Mouse (Mus musculus): ENCODE data around the gene Lrrc42. TPM values are rescaled to one million over a fixed set of nuclear protein-coding genes. Genes with fewer than 3 reads are reported as not detected.
A peak's percentile ranks its signal among the peaks of the same experiment; 100 is the strongest.

Lrrc42 gene
- polyA plus RNA-seq, 1 experiment from 2014 or later, result 29.3 TPM

DNA sequence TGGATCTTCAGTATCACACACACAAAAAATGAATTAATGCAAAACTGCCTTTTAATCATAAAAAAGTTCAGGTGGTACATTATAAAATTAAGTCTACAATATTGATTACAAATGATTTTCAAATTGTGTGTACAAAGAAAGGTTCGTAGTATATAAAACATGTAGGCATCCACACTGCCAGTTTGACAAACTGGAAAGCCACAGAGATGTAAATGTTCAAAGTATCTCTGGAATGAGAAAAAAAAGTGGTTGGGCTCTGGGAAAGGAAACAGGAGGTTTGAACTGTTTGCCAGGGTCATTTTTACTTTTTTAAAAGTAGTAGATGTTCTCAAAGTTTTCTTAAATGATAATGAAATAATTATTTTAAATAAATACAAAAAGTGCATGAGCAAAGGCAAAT lies 7.3 kb downstream of the Lrrc42 start:
- H3K4me1 ChIP-seq (replicated peaks; ENCODE audit: control insufficient read depth, insufficient read depth), result 0 out of 2 replicates have a peak, but pooled peaks cover 2% of the 10 kb centered on the region
- no peak overlapping the region for H3K9ac ChIP-seq (ENCODE audit: low read length)
- no peak overlapping the region for H3K4me3 ChIP-seq (ENCODE audit: low read depth, low read length)
- 58% methylated on average over 1 of the region's 1 CpGs for WGBS
- H3K36me3 ChIP-seq (ENCODE audit: control insufficient read depth, insufficient read depth, low read length), result 0 out of 2 replicates have a peak, but pooled peaks cover 2% of the 10 kb centered on the region
- DNase-seq (ENCODE audit: low spot score), result no peak
- no peak overlapping the region for H3K27ac ChIP-seq (replicated peaks)
- no peaks in the 10 kb centered on the region for H3K9me3 ChIP-seq (ENCODE audit: control insufficient read depth, low read length)
- ATAC-seq (ENCODE audit: low FRiP score, low TSS enrichment), result no peak
- no peaks in the 10 kb centered on the region for H3K27me3 ChIP-seq (ENCODE audit: control insufficient read depth, insufficient read depth, low read length)
- TF ChIP-seq CTCF (IDR thresholded peaks at IDR 0.05; ENCODE audit: low read depth) (no peak), EP300 (optimal IDR thresholded peaks at IDR 0.05) (no peak)
- no peak overlapping the region for H3K4me2 ChIP-seq (replicated peaks; ENCODE audit: low read depth)

DNA sequence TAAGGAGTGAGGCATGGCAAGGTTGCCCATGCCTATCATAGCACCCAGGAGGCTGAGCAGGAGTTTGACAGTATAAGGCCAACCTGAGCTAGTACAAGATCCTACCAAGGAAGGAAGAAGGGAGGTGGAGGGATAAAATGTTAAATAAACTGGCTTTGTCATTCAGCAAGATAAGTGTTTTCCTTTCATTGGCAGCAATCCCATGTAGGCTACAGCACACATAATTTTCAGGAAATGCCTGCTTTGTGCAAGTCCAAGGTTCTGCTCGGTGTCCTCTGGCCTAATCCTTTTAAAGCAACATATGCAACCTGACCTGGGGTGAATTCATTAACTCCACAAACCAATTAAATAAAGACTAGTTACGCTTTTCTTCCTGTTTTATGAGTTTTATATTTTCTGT lies 8.0 kb downstream of the Lrrc42 start:
- no peak overlapping the region for H3K4me2 ChIP-seq (replicated peaks; ENCODE audit: low read depth)
- 34% methylated on average over 2 of the region's 2 CpGs for WGBS
- H3K4me1 ChIP-seq (replicated peaks; ENCODE audit: control insufficient read depth, insufficient read depth), result 0 out of 2 replicates have a peak, but pooled peaks cover 2% of the 10 kb centered on the region
- 0 out of 2 replicates have a peak, but pooled peaks cover 2% of the 10 kb centered on the region for H3K36me3 ChIP-seq (ENCODE audit: control insufficient read depth, insufficient read depth, low read length)
- DNase-seq (ENCODE audit: low spot score) (no peak), ATAC-seq (ENCODE audit: low FRiP score, low TSS enrichment) (peak; percentile 68; the same call in 1 of the 2 replicates)
- H3K9ac ChIP-seq (ENCODE audit: low read length), result no peak overlapping the region
- peak overlapping the region; percentile 8; the same call in 1 of the 2 replicates for H3K27ac ChIP-seq (replicated peaks)
- no peaks in the 10 kb centered on the region for H3K9me3 ChIP-seq (ENCODE audit: control insufficient read depth, low read length)
- H3K27me3 ChIP-seq (ENCODE audit: control insufficient read depth, insufficient read depth, low read length), result no peaks in the 10 kb centered on the region
- TF ChIP-seq EP300 (optimal IDR thresholded peaks at IDR 0.05) (no peak), CTCF (IDR thresholded peaks at IDR 0.05; ENCODE audit: low read depth) (no peak)
- no peak overlapping the region for H3K4me3 ChIP-seq (ENCODE audit: low read depth, low read length)

DNA sequence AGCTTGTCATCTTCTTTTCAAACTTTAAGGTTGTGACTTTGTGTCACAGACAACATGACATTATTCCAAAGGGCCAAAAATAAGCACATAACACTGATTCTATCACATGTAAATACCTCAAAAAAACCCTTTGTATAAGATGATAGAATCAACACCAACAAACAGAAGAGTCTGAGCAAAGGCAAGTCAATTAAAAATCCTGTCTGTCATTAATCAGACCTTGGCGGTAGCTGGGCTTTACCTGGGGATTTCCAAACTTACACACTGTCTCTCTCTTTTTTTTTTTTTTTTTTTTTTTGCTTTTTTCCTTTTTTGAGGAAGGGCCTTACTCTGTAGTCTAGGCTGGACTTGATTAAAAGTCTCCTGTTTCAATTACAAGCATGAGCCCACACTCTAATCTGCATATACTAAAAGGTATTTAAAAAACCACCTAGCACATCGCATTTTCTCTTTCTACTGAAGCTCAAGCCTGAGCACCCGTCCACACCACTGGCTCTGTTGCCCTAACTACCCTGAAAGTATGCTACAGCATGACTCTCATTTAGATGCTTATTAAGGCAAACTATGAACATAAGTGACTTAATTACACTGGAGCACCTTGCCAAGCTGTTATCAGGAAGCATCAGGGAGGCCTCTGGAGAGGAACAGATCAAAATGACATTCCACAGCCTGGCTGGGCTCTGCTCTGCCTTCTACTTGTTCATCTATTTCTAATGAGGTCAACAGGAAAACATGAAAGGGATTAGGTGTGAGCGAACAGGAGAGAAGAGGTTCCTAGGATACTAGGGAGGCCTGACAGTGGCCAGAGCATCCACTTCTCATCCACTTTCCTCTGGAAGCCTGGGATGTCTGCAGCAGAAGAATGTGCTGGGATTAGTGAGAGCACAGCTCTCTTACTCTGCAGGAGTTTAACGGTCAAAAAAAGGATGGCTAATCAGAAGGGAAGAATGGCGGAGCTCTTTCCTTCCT lies 9.7 kb downstream of the Lrrc42 start:
- Histone ChIP-seq H3K4me3 (ENCODE audit: low read depth, low read length) (no peak overlapping the region), H3K9ac (ENCODE audit: low read length) (no peak overlapping the region), H3K4me2 (replicated peaks; ENCODE audit: low read depth) (no peak overlapping the region), H3K4me1 (replicated peaks; ENCODE audit: control insufficient read depth, insufficient read depth) (no peaks in the 10 kb centered on the region), H3K27ac (replicated peaks) (no peak overlapping the region), H3K9me3 (ENCODE audit: control insufficient read depth, low read length) (no peaks in the 10 kb centered on the region), H3K27me3 (ENCODE audit: control insufficient read depth, insufficient read depth, low read length) (no peaks in the 10 kb centered on the region), H3K36me3 (ENCODE audit: control insufficient read depth, insufficient read depth, low read length) (peaks cover 10% of the 10 kb centered on the region)
- ATAC-seq (ENCODE audit: low FRiP score, low TSS enrichment), result no peak
- DNase-seq (ENCODE audit: low spot score), result no peak
- TF ChIP-seq CTCF (IDR thresholded peaks at IDR 0.05; ENCODE audit: low read depth) (no peak), EP300 (optimal IDR thresholded peaks at IDR 0.05) (no peak)
- 68% methylated on average over 6 of the region's 6 CpGs for WGBS

DNA sequence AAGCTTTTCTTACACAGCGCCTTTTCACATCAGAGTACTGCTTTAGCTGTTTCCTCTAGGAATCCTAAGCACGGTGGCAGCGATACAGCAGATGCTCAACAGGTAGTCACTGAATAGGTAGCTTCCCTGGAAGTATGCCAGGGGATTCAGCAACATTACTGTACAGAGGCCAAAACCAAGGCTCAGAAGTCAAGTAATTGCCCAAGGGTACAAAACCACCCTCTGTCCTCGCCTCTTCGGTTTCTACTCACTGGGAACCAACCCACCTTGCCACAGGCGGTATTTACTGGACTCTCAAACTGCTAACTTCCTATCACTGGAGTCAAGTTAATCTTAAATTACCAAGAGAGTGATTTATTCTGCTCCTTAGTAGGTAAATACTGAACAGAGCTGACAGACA lies 13.1 kb downstream of the Lrrc42 start:
- no peak overlapping the region for H3K4me2 ChIP-seq (replicated peaks; ENCODE audit: low read depth)
- TF ChIP-seq CTCF (IDR thresholded peaks at IDR 0.05; ENCODE audit: low read depth) (no peak), EP300 (optimal IDR thresholded peaks at IDR 0.05) (no peak)
- no peaks in the 10 kb centered on the region for H3K9me3 ChIP-seq (ENCODE audit: control insufficient read depth, low read length)
- 95% methylated on average over 6 of the region's 6 CpGs for WGBS
- no peak for ATAC-seq (ENCODE audit: low FRiP score, low TSS enrichment)
- H3K9ac ChIP-seq (ENCODE audit: low read length), result no peak overlapping the region
- no peak overlapping the region for H3K4me3 ChIP-seq (ENCODE audit: low read depth, low read length)
- H3K27me3 ChIP-seq (ENCODE audit: control insufficient read depth, insufficient read depth, low read length), result no peaks in the 10 kb centered on the region
- DNase-seq (ENCODE audit: low spot score), result no peak
- peaks cover 16% of the 10 kb centered on the region for H3K36me3 ChIP-seq (ENCODE audit: control insufficient read depth, insufficient read depth, low read length)
- no peak overlapping the region for H3K27ac ChIP-seq (replicated peaks)
- H3K4me1 ChIP-seq (replicated peaks; ENCODE audit: control insufficient read depth, insufficient read depth), result no peaks in the 10 kb centered on the region

DNA sequence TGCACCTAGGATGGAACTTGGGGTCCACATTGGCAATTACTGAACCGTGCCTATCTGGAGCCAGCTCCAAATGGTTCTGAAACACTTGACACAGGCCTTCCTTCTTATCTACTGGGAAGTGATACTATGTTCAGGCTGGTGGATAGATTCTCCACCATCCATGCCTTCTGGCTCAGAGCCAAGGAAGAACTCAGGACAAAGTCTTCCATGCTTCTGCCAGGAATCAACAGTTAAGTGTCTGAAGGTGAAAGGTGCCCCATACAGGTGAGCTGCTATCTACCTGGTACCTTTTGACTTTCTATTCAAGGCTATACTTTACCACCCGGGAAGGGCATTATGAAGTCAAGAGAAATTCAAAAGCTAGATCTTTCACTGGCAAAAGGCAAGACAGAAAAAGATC lies 15.1 kb downstream of the Lrrc42 start:
- no peak overlapping the region for H3K9ac ChIP-seq (ENCODE audit: low read length)
- DNase-seq (ENCODE audit: low spot score) (no peak), ATAC-seq (ENCODE audit: low FRiP score, low TSS enrichment) (no peak)
- H3K36me3 ChIP-seq (ENCODE audit: control insufficient read depth, insufficient read depth, low read length), result peaks cover 23% of the 10 kb centered on the region
- no peaks in the 10 kb centered on the region for H3K4me1 ChIP-seq (replicated peaks; ENCODE audit: control insufficient read depth, insufficient read depth)
- H3K27me3 ChIP-seq (ENCODE audit: control insufficient read depth, insufficient read depth, low read length), result no peaks in the 10 kb centered on the region
- no peak overlapping the region for H3K4me2 ChIP-seq (replicated peaks; ENCODE audit: low read depth)
- no peaks in the 10 kb centered on the region for H3K9me3 ChIP-seq (ENCODE audit: control insufficient read depth, low read length)
- TF ChIP-seq EP300 (optimal IDR thresholded peaks at IDR 0.05), result no peak
- no peak overlapping the region for H3K4me3 ChIP-seq (ENCODE audit: low read depth, low read length)
- WGBS, result 90% methylated on average over 2 of the region's 2 CpGs
- H3K27ac ChIP-seq (replicated peaks), result no peak overlapping the region

DNA sequence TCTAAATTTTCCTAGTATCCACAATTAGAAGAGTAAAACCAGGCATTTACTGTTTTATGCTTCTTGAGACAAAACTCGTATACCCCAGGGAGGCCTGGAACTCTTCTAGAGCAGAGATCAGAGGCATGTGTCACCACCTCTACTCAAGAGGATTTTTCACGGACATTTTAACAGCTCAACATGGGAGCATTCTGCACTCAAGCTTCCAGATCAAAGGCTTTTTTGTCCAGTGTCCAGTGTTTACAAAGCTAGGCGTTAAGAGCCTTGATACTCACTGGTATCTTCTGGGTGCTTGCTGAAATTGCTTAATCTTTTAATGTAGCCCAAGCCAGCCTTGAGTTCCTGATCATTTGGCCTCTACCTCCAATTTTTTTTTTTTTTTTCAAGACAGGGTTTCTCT lies 21.1 kb downstream of the Lrrc42 start:
- TF ChIP-seq EP300 (optimal IDR thresholded peaks at IDR 0.05) (no peak), CTCF (IDR thresholded peaks at IDR 0.05; ENCODE audit: low read depth) (no peak)
- WGBS, result 45% methylated on average over 3 of the region's 3 CpGs
- no peak for DNase-seq (ENCODE audit: low spot score)
- H3K36me3 ChIP-seq (ENCODE audit: control insufficient read depth, insufficient read depth, low read length), result peaks cover 10% of the 10 kb centered on the region; the same call in 1 of the 2 replicates
- no peak overlapping the region for H3K4me3 ChIP-seq (ENCODE audit: low read depth, low read length)
- H3K9me3 ChIP-seq (ENCODE audit: control insufficient read depth, low read length), result no peaks in the 10 kb centered on the region
- no peak overlapping the region for H3K27ac ChIP-seq (replicated peaks)
- H3K9ac ChIP-seq (ENCODE audit: low read length), result no peak overlapping the region
- H3K4me2 ChIP-seq (replicated peaks; ENCODE audit: low read depth), result no peak overlapping the region
- ATAC-seq (ENCODE audit: low FRiP score, low TSS enrichment), result no peak
- no peaks in the 10 kb centered on the region for H3K4me1 ChIP-seq (replicated peaks; ENCODE audit: control insufficient read depth, insufficient read depth)
- H3K27me3 ChIP-seq (ENCODE audit: control insufficient read depth, insufficient read depth, low read length), result no peaks in the 10 kb centered on the region
